Mouse (Mus musculus): ENCODE measurements around the gene Atp8b3. TPM values are rescaled to one million over a fixed set of nuclear protein-coding genes. Genes with fewer than 3 reads are reported as not detected.

The Atp8b3 gene
- polyA plus RNA-seq (2015; fragmentation: Nextera tagmentation; extraction: Ambion mirVana), result 0.04 and 0.10 TPM in 2 replicates

DNA sequence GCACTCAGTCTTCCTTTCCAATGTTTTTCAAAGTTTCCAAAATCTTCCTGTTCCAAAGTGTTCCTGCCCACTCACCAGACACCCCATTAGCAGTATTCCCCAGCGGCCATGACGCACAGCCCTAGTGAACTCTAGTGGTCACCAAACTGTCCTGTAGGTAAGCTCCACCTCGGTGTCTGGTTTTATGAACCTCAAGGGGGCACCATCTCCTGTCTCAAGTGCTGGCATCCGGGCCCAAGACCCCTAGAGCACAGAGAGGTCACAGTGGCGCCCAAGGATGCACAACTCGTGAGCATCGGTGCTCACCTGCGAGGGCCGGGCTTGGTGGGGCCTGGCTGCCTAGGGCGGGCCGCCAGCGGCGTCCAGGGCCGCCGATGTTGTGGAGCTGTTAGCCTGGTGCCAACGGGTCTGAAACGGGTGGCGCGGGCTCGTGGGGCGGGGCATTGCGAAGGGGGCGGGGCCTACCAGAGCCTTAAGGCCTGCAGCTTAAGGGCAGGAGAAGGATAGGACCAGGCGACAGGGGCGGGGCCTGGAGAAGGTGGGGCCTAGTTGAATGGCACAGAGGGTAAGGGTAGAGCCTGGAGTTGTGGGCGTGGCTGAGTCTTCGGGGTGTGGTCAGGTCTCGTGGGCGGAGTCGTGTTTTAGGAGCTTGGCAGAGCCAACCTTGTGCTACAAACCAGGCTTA lies at the start of gene Atp8b3:
Gene Atp8b3, minus strand, starts transcription at position 415 of the 685 bp plus-strand sequence.
- peak within 1 kb of the TSS; percentile 39 for H3K4me2 ChIP-seq (replicated peaks; ENCODE audit: low read depth, low read length)
- H3K36me3 ChIP-seq (ENCODE audit: insufficient read depth, low read length), result peaks cover 8% of the 10 kb centered on the region
- TF ChIP-seq EP300 (IDR thresholded peaks at IDR 0.05) (no peak), CTCF (IDR thresholded peaks at IDR 0.05) (peak; percentile 56)
- no peak within 1 kb of the TSS for H3K9ac ChIP-seq (replicated peaks; ENCODE audit: low read depth)
- no peaks in the 10 kb centered on the region for H3K9me3 ChIP-seq (ENCODE audit: low read length)
- H3K27ac ChIP-seq (ENCODE audit: low read length), result no peak within 1 kb of the TSS
- no peak within 1 kb of the TSS for H3K4me3 ChIP-seq (ENCODE audit: low read depth, low read length)
- DNase-seq (ENCODE audit: low spot score), result peak; percentile 93
- peak; percentile 93 for ATAC-seq
- 4% methylated on average over 30 of the region's 30 CpGs for WGBS
- no peaks in the 10 kb centered on the region for H3K4me1 ChIP-seq (ENCODE audit: insufficient read depth, low read depth, low read length)
- 0 out of 2 replicates have a peak, but pooled peaks cover 3% of the 10 kb centered on the region for H3K27me3 ChIP-seq (replicated peaks; ENCODE audit: insufficient read depth, low read length)

DNA sequence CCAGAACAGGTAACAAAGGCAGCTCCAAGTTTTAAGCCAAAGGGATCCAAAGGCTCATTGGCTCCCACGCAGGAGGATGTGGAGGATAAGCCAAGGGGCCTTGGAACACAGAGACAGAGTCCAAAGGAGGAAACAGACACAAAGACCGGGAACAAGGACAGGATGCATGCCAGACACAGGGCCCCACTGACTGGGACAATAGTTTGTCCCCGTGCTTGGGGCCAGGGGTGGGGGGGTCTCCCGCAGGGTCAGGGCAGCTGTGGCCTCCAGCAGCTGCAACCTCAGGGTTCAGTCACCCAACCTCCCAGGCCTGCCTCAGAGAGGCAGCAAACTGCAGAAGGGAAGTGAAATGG lies 48.4 kb upstream of the Atp8b3 start:
- DNase-seq (ENCODE audit: low spot score) (peak; percentile 60), ATAC-seq (peak; percentile 21)
- Histone ChIP-seq H3K4me1 (ENCODE audit: insufficient read depth, low read depth, low read length) (peaks cover 22% of the 10 kb centered on the region; the same call in 1 of the 2 replicates), H3K27me3 (replicated peaks; ENCODE audit: insufficient read depth, low read length) (no peaks in the 10 kb centered on the region), H3K9me3 (ENCODE audit: low read length) (no peaks in the 10 kb centered on the region), H3K4me2 (replicated peaks; ENCODE audit: low read depth, low read length) (peak overlapping the region; percentile 51; the same call in 1 of the 2 replicates), H3K36me3 (ENCODE audit: insufficient read depth, low read length) (no peaks in the 10 kb centered on the region), H3K4me3 (ENCODE audit: low read depth, low read length) (no peak overlapping the region), H3K27ac (ENCODE audit: low read length) (peak overlapping the region; percentile 86), H3K9ac (replicated peaks; ENCODE audit: low read depth) (no peak overlapping the region)
- 43% methylated on average over 4 of the region's 4 CpGs for WGBS
- no peak; the same call in 1 of the 2 replicates for TF ChIP-seq EP300 (IDR thresholded peaks at IDR 0.05)
- no peak for TF ChIP-seq CTCF (IDR thresholded peaks at IDR 0.05)

DNA sequence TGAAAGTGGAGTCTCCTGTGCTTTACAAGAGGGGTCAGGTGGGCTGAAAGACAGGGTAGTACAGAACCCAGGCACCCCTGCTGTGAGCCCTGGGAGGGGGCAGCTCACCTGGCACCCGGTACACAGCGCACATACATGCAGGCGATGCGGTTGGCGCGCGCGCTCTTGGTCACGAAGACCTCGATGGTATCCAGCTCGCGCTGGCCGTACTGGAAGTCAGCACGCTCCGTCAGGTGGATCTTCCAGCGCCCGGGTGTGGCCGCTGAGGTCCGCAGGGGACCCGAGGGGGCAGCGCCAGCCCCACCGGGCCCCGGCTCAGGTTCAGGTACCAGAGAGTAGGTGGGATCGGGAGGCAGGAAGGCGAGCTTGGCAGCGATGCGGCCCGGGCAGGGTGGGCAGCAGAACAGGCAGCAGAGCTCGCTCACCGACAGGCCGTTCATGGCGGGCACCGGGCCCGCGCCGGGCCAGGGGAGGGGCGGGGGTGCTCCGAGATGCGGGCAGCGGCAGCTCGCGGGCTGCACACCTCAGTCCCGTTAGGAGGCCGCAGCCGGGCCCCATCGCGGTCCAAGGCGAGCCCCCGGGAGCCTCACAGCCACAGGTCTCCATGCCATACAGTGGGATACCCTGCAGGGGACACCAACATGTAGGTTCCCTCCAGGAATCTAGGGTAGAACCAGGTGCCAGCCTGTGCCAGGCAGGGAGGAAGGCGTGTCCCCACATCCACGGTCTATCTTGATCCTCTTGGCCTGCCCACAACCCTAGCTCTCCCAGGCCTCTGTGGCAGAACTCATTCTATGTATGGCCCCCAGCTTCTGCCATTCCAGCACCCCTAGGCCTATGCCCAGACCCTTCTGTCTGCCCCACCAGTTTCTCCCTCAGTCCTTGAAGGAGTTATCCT lies 47.7 kb upstream of the Atp8b3 start:
- Histone ChIP-seq H3K9me3 (ENCODE audit: low read length) (no peaks in the 10 kb centered on the region), H3K4me2 (replicated peaks; ENCODE audit: low read depth, low read length) (peak overlapping the region; percentile 51), H3K36me3 (ENCODE audit: insufficient read depth, low read length) (no peaks in the 10 kb centered on the region), H3K9ac (replicated peaks; ENCODE audit: low read depth) (no peak overlapping the region), H3K4me1 (ENCODE audit: insufficient read depth, low read depth, low read length) (peaks cover 22% of the 10 kb centered on the region; the same call in 1 of the 2 replicates), H3K4me3 (ENCODE audit: low read depth, low read length) (peak overlapping the region; percentile 15; the same call in 1 of the 2 replicates), H3K27me3 (replicated peaks; ENCODE audit: insufficient read depth, low read length) (no peaks in the 10 kb centered on the region), H3K27ac (ENCODE audit: low read length) (peak overlapping the region; percentile 86)
- WGBS, result 85% methylated on average over 38 of the region's 51 CpGs
- no peak for TF ChIP-seq EP300 (IDR thresholded peaks at IDR 0.05)
- no peak for TF ChIP-seq CTCF (IDR thresholded peaks at IDR 0.05)
- DNase-seq (ENCODE audit: low spot score) (no peak), ATAC-seq (no peak)

DNA sequence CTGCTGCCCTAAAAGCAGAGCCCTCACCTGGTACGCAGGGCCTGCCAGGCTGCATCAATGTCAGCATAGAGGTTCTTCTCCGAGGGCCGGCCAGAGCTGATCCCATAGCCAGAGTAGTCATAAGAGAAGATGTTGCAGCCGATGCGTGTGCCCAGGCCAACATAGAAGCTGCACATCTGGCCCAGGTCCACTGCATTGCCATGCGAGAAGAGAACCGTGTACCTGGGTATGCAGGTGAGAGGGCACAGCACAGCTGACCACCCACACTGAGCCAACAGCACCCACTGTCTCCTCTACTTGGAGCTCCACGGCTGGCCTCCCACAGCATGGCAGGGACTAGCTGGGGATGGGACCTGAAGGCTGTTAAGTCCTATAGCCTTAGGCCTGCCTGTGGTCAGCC lies 46.7 kb upstream of the Atp8b3 start:
- 81% methylated on average over 8 of the region's 8 CpGs for WGBS
- peak overlapping the region; percentile 51 for H3K4me2 ChIP-seq (replicated peaks; ENCODE audit: low read depth, low read length)
- no peaks in the 10 kb centered on the region for H3K27me3 ChIP-seq (replicated peaks; ENCODE audit: insufficient read depth, low read length)
- no peak overlapping the region for H3K4me3 ChIP-seq (ENCODE audit: low read depth, low read length)
- H3K27ac ChIP-seq (ENCODE audit: low read length), result no peak overlapping the region
- H3K9me3 ChIP-seq (ENCODE audit: low read length), result no peaks in the 10 kb centered on the region
- DNase-seq (ENCODE audit: low spot score) (no peak), ATAC-seq (no peak)
- H3K4me1 ChIP-seq (ENCODE audit: insufficient read depth, low read depth, low read length), result peaks cover 22% of the 10 kb centered on the region; the same call in 1 of the 2 replicates
- no peak overlapping the region for H3K9ac ChIP-seq (replicated peaks; ENCODE audit: low read depth)
- H3K36me3 ChIP-seq (ENCODE audit: insufficient read depth, low read length), result no peaks in the 10 kb centered on the region
- TF ChIP-seq CTCF (IDR thresholded peaks at IDR 0.05) (no peak), EP300 (IDR thresholded peaks at IDR 0.05) (no peak)

DNA sequence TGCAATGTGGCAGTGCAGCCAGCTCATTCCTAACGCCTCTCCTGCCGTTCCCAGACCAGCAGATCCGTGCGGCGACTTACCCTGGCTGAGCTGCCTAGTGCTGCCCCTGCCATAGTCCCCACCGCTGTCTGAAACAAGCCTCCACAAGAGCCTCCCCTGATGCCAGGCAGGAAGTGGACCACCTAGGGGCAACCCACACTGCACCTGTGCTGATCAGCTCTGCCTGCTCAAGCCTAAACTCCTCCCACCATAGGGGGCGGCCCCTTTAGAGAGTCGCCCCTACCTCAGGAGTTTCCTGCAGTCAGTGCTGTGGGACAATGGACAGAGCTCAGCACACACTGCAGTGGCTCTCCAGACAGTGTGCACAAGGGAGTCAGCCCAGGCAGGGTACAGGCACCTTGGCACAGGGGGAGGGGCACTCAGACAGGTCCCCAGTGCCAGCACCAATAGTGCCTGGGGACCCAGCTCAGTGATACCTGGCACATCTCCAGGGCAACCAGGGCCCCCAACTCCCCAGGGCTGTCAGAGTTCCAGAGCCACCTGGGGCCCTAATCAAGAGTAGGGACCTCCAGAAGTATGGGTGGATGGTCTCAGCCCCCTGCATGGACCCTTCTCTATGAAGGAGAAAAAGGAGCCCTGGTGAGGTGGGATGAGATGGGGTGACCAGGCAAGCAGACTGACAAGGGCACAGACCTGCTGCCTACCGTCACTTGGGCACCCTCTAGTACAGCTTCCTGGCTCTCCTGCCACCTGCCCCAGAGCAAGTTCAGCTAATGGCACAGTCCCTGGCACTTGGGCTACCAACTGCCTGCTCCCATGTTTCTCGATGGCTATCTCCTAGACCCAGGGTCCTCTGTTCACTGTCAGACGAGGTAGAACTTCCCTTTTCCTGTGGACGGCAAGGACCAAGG lies 46.0 kb upstream of the Atp8b3 start:
- H3K36me3 ChIP-seq (ENCODE audit: insufficient read depth, low read length), result no peaks in the 10 kb centered on the region
- DNase-seq (ENCODE audit: low spot score) (no peak), ATAC-seq (no peak)
- H3K27ac ChIP-seq (ENCODE audit: low read length), result peak overlapping the region; percentile 38
- H3K4me1 ChIP-seq (ENCODE audit: insufficient read depth, low read depth, low read length), result peaks cover 22% of the 10 kb centered on the region; the same call in 1 of the 2 replicates
- TF ChIP-seq EP300 (IDR thresholded peaks at IDR 0.05) (no peak), CTCF (IDR thresholded peaks at IDR 0.05) (no peak)
- H3K9ac ChIP-seq (replicated peaks; ENCODE audit: low read depth), result no peak overlapping the region
- H3K4me2 ChIP-seq (replicated peaks; ENCODE audit: low read depth, low read length), result peak overlapping the region; percentile 51
- no peak overlapping the region for H3K4me3 ChIP-seq (ENCODE audit: low read depth, low read length)
- H3K27me3 ChIP-seq (replicated peaks; ENCODE audit: insufficient read depth, low read length), result no peaks in the 10 kb centered on the region
- H3K9me3 ChIP-seq (ENCODE audit: low read length), result no peaks in the 10 kb centered on the region
- WGBS, result 60% methylated on average over 12 of the region's 12 CpGs
